Mouse (Mus musculus): ENCODE data around the gene Ecpas. TPM values are rescaled to one million over a fixed set of nuclear protein-coding genes. Genes with fewer than 3 reads are reported as not detected.

Ecpas gene
- total RNA-seq (2021) = 100 to 1,000 TPM; 302 to 321 TPM
- long read RNA-seq, experiment 1, partial matches to known transcripts = 31 of 60 reads
- long read RNA-seq, experiment 1, other reads (novel, unspliced or antisense) = 29 of 60 reads
- long read RNA-seq, experiment 2, partial matches to known transcripts = 44 of 84 reads
- long read RNA-seq, experiment 2, other reads (novel, unspliced or antisense) = 40 of 84 reads

DNA sequence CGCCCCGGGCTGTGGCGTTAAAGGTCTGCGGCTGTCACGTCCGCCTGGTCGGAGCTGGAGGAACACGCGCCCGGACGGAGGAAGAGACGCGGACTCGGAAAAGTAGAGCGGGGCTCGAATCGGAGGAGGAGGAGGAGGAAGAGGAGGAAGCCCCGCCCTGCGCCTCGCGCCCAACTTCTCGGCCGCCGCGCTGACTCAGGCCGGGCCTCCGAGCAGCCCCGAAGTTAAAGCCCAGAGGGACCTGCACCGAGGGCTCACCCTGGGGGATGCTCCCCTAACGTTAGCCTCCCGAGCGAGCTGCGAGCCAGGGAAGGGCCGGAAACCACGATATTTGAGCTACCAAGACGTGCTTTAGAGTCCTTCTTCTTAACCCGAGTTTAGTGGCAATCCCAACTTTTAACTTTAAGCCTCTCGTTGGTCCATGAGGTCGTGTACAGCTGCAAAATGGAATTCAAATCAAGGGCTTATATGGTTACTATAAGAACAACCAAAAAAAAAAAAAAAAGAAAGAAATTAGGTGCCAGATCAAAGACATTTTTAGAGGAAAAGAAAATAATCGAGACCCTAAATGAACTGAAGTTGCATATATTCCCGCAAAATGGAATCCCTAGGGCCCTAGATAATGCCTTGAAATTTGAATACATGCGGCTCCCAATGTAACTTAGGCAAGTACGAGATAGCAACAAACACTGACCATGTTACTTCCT lies at the start of gene Ecpas:
TSS of gene Ecpas (minus strand) at position 121 of the 707 bp plus-strand sequence.
- DNase-seq = peak; percentile 74 to 81
- intact Hi-C loops (cut with DNase I) = loop anchor here (5.0 kb wide), 1 partner anchor 35 kb away; no protein-coding TSS in a partner anchor

DNA sequence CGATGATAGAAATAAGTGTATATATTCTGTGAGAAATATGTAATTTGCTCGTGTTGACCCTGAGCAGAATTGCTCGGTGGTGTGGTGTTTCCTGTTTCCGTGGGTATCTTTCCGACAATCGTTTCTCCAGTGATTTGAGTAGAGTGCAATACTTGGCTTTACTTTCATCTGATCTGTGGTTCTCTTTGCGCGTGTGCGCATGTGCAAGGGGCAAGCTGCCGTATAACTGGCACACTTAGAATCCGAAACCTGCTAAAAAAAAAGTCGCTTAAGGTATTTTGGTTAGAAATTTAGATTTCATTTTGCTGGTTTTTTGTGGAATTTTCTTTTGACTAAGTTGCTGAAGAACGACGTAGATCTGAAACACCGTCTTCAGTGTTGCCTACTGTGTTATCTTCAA lies 49.2 kb upstream of the Ecpas start:
- intact Hi-C loops (cut with DNase I) = loop anchor here (5.0 kb wide), 1 partner anchor 804 kb away; no protein-coding TSS in a partner anchor
- no peak for DNase-seq

DNA sequence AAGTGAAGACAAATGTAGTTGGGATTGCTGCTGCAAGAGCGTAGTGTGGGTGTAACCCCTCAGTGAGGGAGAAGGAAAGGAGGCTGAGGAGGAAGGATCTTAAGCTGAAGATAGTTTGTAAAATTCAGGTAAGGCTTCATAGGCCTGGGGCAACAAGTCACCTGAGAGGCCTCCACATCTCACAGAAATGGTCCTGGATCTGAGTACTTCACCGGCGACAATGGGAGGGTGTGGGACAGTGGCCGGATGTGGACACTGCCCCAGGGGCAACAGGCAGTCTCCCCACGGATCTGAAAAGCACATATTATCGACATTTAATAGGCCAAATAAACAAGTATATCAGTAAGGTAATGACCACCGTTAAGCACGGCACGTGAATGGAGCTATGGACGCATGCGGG lies 40.1 kb upstream of the Ecpas start:
- intact Hi-C loops (cut with DNase I) = no loop called here

DNA sequence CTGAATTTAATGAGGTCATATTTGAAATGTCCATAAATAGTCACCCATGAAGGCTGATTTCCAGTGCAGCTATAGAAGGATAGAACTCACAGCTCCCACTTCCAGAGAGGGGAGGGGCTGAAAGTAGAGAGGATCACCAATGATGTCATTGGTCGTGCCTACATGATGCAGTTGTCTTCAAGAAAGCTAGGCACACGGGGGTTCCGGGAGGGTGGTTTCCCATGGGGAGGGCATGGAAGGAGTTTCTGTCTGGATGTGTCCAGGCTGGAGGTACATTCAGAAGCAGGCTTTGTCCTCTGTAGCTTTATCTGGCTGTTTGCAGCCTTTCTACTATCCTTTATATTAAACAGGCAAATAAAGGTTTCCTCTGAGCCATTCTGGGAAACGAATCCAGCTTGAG lies 35.8 kb upstream of the Ecpas start:
- no peak for DNase-seq
- intact Hi-C loops (cut with DNase I) = no loop called here

More for the DNA sequence above, 40.1 kb upstream of the Ecpas start:
- no peak for DNase-seq

DNA sequence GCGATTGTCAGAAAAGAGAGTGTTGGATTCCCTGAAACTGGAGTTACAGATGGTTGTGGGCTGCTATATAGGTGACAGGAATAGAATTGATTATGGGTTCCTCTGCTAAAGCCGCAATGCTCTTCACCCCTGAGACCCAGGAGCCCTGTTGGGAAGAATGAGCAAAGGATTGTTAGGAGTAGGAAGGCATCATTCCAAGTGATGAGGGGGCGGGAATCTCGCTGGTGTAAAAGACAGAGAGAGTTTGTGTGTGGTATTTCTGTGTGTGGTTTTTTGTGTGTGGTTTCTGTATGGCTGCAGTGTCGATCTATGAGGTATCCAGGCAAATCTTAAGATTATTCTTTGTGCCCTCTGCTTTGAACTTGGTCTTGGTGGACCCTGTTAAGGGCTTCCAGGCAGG lies 32.1 kb upstream of the Ecpas start:
- DNase-seq = no peak
- intact Hi-C loops (cut with DNase I) = no loop called here

DNA sequence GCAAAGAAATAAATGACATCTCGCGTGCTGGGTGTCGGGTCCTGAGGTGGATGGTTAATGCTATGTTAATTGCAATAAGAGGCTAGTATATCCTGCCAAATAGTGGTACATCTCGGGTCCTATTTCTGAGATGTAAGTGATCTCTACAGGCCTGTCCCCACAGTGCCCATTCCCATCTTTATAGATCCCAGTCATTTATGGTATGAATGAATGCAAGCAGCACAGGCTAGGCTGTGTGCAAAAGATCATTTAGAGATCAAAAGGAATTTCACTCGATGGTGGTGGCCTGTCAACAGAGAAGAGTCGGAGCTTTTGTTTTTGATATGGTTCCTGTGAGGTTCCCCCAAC lies 31.6 kb upstream of the Ecpas start:
- DNase-seq = no peak
- intact Hi-C loops (cut with DNase I) = no loop called here

DNA sequence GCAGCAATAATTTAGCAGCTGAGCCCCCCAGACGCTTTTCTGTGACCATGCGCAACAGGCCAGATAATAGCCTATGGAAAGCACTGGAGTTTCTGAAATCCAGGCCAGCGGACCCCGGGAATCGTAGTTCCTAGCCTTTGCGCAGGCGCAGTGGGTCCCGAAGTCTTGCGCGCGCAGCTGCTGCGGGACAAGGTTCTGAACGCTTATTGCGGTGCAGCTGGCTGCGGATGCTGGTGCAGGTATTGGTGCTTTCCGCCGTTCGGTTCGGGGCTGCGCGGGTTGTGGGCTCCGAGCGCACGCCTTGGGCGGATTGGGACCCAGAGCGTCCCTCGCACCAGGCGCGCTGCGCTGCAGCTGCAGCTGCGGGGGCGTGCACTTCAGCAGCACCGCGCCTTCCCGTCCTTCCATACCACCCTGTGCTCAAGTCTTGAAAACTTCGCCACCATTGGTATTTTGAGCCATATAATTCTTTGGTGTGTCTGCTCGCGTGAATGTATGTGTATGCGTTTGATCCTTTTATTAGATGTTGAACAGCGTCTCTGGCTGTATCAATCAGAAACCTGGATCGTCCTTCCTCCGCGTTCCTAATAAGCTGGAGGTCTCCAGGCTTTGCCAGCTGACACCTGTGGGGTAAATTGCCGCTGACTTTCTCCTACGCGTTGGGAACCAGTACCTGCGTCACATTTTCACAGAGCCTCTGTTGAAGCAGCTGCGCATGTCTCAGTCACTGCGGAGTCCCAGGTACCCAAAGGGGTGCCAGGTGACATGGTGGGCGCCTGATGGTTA lies 31.1 kb upstream of the Ecpas start, which contains the start of gene Zkscan16:
TSS of gene Zkscan16 (plus strand) at position 209 of the 786 bp plus-strand sequence.
- intact Hi-C loops (cut with DNase I) = no loop called here
- peak; percentile 60 to 73 for DNase-seq

DNA sequence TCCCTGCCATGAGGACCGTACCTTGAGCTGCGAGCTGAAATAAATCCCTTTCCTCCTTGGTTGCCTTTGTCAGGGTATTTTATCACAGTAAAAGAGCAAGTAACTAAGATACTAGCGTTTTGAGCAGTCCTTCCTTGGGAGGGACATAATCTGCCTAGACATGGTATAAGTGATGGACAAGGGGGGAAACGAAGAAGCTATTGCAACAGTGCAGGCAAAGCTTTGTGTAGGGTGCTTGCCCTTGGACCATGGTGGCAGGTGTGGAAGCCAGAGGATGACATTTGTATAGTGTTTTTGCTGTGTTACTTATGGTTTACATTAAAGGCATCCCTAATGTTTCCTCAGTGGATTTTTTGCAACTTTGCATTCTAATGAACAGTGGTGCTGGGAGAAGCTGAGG lies 30.4 kb upstream of the Ecpas start:
- DNase-seq = no peak
- intact Hi-C loops (cut with DNase I) = no loop called here

DNA sequence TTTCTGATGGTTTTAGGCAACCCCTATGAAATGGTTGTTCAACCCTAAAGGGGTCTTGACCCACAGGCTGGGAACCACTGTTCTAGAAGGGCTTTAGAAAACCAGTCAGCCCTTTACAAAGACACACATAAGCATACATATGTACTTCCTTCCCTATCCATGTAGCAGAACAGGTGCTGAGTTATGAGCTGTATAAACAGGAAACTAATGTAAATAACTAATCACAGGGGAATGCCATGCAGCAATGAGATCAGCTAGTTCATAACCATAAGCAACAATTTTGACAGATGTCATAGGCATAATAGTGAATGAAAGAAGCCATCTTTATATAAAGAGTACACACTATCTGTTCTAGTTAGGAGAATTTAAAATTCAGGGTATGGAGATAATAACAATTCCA lies 29.1 kb upstream of the Ecpas start:
- intact Hi-C loops (cut with DNase I) = no loop called here
- DNase-seq = no peak

DNA sequence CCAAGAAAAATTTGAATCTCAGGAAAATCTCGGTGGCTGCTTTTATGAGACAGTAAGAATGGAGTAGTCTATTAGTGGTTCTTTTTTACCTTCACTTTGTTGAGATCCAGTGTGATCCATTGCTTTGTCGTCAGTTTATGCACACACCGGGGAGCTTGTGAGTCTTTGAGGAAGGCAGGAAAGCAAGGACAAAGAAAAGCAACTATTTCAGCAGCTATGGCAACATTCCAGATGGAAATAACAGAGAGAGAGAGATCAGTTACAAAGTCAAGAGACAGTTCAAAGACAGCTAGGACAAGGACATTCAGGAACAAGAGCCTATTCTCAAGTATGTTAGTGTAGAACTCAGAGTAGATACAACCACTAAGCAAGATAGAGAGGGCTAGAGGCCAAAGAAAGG lies 23.3 kb upstream of the Ecpas start:
- DNase-seq = no peak
- intact Hi-C loops (cut with DNase I) = no loop called here

DNA sequence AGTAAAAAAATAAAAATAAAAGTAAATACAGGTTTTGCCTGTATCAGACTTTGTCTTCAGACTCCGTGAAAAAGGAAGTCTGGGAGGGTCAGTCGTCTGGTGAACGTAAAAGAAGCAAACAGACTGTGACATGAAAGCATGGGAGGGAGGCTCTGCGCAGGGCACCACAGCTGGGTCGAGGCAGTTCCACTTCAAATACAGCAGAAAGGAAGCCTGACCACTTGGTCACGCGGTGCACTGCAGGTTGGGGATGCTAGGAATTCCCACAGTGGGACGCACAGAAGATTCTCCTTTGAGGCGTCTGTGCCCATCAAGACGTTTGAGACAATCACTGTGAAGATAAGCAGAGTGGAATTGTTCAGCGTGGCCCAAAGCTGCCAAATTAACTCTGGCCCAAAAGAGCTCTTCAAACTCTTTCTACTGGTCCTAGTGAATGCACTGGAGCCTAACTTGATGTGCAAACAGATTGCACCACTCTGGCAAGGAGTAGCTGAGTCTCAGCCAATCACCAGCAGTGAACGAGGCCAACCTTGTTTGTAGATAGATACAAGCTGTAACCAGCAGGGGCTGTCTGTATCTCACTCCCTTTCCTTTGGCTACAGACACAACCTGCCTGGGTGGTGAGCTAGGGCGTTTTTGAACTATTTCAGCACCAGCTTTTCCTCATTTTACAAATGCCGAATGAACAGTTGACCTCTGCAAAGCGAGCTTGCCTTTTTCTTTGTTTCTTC lies 22.4 kb upstream of the Ecpas start:
- DNase-seq = peak; percentile 54 to 60
- intact Hi-C loops (cut with DNase I) = no loop called here

DNA sequence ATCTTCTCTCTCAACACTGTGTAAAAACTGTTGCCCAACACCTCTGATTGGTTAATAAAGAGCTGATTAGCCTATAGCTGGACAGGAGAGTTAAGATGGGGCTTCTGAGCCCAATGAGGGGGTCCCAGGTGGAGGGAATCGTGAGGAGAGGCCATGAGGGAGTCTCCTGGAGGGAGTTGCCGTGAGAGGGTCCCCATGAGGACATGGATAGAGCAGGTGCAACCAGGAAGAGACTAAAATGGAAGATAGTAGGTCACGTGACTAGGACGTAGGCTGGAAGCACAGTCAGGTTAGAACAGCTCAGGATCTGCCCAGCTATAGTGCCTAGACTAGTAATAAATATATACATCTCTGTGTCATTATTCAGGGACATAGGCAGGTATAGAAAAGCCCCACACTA lies 21.8 kb upstream of the Ecpas start:
- intact Hi-C loops (cut with DNase I) = no loop called here
- no peak for DNase-seq

DNA sequence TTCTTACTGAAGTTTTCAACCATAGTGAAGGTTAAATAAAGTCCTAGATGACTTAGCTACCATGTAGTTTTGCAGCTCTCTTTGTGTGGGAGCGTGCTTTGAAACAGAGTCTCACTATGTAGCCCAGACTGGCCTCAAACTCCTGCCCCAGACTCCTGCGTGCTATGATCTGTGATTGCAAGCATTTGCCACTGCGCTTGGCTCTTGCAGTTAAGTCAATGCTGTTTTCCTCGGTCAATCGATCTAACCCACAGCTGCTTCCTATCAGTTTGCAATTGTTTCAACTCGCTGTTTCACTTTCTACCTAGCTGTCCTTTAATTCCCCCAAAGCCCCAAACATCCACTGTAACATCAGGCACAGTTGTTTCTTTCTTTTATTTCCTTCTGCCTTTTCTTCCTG lies 20.0 kb upstream of the Ecpas start:
- intact Hi-C loops (cut with DNase I) = no loop called here

DNA sequence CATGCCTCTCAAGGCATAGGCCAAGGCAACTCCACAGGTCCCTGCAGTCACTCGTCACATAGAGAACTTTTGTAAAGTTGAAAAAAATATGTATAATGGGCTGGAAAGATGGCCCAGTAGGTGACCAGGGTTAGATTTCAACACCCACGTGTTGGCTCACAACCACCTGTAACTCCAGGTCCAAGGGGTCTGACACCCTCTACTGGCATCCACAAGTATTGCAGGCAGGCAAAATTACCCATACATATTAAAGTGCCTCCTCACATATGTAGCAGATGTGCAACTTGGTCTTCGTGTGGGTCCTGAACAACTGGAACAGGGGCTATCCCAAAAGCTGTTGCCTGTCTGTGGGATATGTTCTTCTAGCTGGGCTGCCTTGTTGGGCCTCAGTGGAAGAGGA lies 15.1 kb upstream of the Ecpas start:
- intact Hi-C loops (cut with DNase I) = no loop called here
- DNase-seq = no peak

More for the DNA sequence above, 20.0 kb upstream of the Ecpas start:
- DNase-seq = no peak

DNA sequence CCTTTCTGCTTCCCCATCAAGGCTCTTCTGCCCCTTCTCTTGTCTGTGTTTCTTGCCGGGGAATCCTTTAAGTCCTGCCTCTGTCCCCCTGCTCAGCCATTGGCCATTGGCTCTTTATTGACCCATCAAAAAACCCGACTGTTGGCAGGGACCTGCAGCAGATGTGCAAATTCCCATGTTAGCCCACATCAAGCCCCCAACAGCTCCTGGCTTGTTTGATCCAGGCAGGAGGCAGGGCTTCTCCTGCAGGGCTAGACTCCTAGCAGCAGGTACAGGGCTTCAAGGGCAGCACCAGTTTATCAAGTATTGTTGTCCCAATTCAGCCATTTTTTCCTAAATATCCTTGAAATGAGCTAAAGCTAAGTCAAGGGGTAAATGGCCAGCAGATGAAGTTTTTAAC lies 13.6 kb upstream of the Ecpas start:
- no peak for DNase-seq
- intact Hi-C loops (cut with DNase I) = no loop called here

DNA sequence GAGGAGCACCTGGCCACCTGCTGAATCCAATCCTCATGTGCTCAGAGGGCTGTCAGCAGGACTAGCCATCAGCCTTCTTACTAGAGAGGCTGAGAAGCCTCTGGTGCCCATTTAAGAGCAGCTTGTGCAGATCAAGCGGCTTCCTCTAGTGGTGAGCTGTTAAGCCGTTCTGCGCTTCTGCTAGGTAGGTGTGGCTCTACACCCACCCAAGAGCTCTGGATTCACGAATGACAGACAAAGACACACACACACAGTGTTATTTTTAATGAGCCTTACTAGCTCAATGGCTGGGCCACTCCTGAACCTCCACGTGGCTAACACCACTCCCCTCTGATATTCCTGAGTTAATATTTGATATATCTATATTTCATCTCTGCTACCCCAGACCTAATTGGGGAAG lies 13.1 kb upstream of the Ecpas start:
- no peak for DNase-seq
- intact Hi-C loops (cut with DNase I) = no loop called here

DNA sequence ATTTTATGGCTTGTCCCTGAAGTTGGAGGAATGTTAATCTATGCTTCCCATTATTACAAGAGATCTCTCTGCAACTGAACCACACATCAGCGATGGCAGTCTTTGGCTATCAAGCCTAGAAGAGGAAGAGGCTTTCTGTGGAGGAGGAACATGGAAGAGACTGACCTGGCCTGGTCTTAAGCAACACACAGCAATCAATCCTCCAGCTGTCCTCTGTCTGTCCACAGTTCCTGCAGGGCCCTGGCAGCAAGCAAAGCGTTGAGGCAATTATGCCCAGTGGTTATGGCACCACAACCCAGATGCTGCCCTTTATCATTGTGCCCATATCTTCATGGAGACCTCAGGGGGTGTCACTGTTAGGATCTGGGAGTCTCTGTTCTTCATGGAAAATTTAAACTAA lies 11.4 kb upstream of the Ecpas start:
- intact Hi-C loops (cut with DNase I) = no loop called here
- no peak for DNase-seq

DNA sequence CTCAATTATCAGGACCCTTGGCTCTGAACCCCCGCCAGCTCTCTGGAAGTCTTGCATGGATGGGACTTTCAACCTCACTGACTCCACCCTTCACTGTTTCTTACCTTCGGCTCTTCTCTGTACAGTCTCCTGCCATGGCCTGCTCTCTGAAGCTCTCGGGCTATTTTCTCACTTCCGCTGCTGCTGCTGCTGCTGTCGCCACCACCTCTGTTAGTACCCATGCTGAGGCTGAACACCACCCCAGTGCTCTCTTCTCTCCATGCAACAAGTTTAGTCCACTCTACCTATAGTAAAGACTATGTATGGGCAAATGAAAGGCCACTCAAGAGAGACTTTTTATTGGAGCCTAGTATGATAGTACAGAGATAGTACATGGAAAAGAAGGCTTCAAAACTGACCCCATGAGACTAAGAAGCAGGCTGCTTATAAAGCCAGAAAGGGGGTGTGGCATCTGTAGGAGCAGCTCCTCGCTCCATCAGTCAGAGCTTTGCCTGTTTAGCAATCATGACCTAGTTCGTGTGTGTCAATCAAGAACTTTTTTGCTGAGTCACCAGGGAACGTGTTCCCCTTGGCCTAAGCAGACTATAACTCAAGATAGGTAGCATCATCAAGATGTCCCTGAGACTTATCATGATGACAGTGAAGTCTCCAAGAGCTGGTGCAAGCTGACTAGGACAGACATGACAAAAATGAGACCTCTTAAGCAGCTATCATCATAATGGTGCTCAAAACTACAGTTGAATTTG lies 2.7 kb upstream of the Ecpas start:
- intact Hi-C loops (cut with DNase I) = no loop called here

DNA sequence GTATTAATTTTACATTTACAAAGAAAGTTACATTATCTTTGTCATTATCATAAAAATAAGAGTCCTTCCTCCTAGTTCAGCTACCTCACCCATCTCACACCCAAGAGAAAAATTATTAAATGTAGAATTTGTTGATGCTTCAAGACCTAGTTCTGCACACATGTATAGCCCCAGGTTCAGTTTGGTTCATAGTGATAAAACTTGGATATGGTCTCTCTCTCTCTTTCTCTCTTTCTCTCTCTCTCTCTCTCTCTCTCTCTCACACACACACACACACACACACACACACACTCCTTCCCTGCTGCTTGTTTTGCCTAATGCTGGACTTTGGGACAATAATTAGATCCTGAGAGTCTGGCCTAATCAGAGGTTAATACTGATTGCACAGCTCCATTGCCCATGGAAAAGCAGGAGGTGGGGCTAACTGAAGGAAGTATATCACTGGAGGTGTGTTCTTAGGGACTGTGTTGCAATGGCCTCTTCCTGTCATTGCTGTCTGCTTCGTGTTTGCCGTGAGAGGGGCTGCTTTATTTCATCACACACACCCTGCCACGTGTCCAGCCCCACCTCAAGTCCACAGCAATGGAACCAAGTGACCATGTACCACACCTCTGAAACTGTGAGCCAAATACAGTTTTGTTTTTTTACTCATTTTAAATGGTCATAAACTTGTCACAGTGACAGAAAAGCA lies 932 bp upstream of the Ecpas start:
- intact Hi-C loops (cut with DNase I) = loop anchor here (5.0 kb wide), 1 partner anchor 36 kb away; no protein-coding TSS in a partner anchor
- no peak for DNase-seq

More for the DNA sequence above, 2.7 kb upstream of the Ecpas start:
- no peak for DNase-seq
